Comparison of ENCODE assay signal across 8 mouse cellular contexts in the genomic region with DNA sequence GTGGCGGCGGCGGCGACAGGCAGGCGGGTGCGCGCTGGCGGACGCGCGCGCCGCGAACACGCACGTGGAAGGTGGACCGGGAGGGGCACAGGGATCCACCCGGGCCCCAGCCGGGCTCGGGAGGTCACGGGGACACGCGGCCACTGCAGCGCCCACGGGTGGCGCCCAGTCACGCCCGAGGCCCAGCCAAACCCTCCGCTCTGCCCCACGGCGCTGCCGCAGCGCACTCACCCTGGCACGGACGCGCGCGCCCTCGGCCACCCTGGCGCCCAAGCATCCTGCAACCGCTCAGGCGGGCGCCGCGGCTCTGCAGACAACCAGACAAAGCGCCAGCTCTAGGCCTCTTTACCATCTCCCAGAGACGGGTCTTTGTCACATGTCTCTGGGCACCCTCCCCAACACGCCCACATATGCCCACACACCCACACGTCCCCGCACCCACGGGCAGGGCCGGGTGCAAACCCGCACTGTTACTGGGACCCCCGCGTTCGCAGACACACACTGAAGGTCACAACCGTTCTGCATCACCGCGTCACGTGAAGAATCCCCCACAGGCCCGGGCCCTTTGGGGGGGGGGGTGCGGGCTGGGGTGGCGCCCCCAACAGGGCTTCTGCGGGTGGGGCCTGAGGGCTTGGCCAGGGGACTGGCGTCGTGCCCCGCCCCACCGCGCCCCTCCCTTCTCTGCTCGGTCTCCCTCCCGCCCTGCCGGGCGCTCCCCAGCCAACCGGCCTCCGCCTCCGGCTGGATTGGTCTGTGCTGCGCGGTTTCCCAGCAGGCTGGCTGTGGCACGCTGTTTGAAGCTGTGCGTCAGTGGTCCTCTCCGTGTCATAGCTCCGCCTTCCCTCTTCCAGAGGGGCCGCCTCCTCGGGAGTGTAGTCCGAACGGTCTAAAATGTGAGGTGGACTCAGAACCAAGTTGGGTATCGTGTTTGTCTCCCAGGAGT. TPM values are rescaled to one million over a fixed set of nuclear protein-coding genes. Genes with fewer than 3 reads are reported as not detected.
DNase-seq lines count a peak whose midpoint lies in the region; ATAC-seq and TF ChIP-seq lines count a peak whose summit lies in the region.

A gene (minus strand): TSS at position 517 of the 943 bp plus-strand sequence.

- peak within 1 kb of the TSS; percentile 98 for H3K9ac ChIP-seq in forebrain, postnatal 0 days

- peaks cover 21% of the 10 kb centered on the region for H3K4me1 ChIP-seq in G1E (ENCODE audit: insufficient read depth, low read depth, low read length)
- peaks cover 25% of the 10 kb centered on the region for H3K4me1 ChIP-seq in cerebellum, adult 2 months (ENCODE audit: control insufficient read depth, insufficient read depth, low read length)
- H3K4me1 ChIP-seq in forebrain, postnatal 0 days (ENCODE audit: insufficient read depth), result 0 out of 2 replicates have a peak, but pooled peaks cover 9% of the 10 kb centered on the region

- DNase-seq in G1E (ENCODE audit: low spot score), result peak; percentile 79
- peak; percentile 87 to 92 for DNase-seq in cerebellum, adult 2 months
- peak; percentile 95 for DNase-seq in forebrain, postnatal 0 days
- DNase-seq in heart, postnatal 36 days, result peak; percentile 73 to 81
- DNase-seq in layer of hippocampus, adult 18-20 months (ENCODE audit: low spot score in 2 of 2), result peak; percentile 89
- DNase-seq in lung, adult 18-20 months, result peak; percentile 89 to 94
- DNase-seq in ovary, adult 18-20 months (ENCODE audit: low spot score), result peak; percentile 90
- DNase-seq in thymus, postnatal 14 days, result peak; percentile 58

- intact Hi-C loops in heart, postnatal 36 days (cut with DNase I), result no loop called here

- ATAC-seq in G1E (ENCODE audit: extremely low read depth, insufficient number of reproducible peaks, low FRiP score, poor library complexity, severe bottlenecking), result peak; percentile 54
- peak; percentile 95 for ATAC-seq in forebrain, postnatal 0 days

- peak within 1 kb of the TSS; percentile 70 for H3K4me3 ChIP-seq in G1E (ENCODE audit: low read depth, low read length)
- peak within 1 kb of the TSS; percentile 76 for H3K4me3 ChIP-seq in cerebellum, adult 2 months (replicated peaks; ENCODE audit: insufficient read depth, low read depth, low read length)
- peak within 1 kb of the TSS; percentile 81 for H3K4me3 ChIP-seq in forebrain, postnatal 0 days (ENCODE audit: low read depth, low read length)

- WGBS in cerebellum, adult 2 months, result under 1% methylated on average over 84 of the region's 87 CpGs
- WGBS in forebrain, postnatal 0 days, result 3% methylated on average over 81 of the region's 87 CpGs

- peak within 1 kb of the TSS; percentile 89 for H3K27ac ChIP-seq in cerebellum, adult 2 months (ENCODE audit: insufficient read depth, low read length)
- peak within 1 kb of the TSS; percentile 97 for H3K27ac ChIP-seq in forebrain, postnatal 0 days (ENCODE audit: low read depth, low read length)

- H3K27me3 ChIP-seq in G1E (ENCODE audit: insufficient read depth, low read length), result peaks cover 52% of the 10 kb centered on the region
- H3K27me3 ChIP-seq in cerebellum, adult 2 months (ENCODE audit: control insufficient read depth, insufficient read depth, low read length), result no peaks in the 10 kb centered on the region
- H3K27me3 ChIP-seq in forebrain, postnatal 0 days (ENCODE audit: insufficient read depth, low read length), result no peaks in the 10 kb centered on the region

- no peaks in the 10 kb centered on the region for H3K9me3 ChIP-seq in G1E (replicated peaks)
- H3K9me3 ChIP-seq in forebrain, postnatal 0 days (ENCODE audit: low read length), result no peaks in the 10 kb centered on the region

- peaks cover 19% of the 10 kb centered on the region for H3K36me3 ChIP-seq in G1E (replicated peaks)
- H3K36me3 ChIP-seq in forebrain, postnatal 0 days (ENCODE audit: insufficient read depth), result peaks cover 36% of the 10 kb centered on the region

- TF ChIP-seq CTCF in G1E (IDR thresholded peaks at IDR 0.05; ENCODE audit: low read depth, low read length), result no peak
- no peak for TF ChIP-seq CTCF in cerebellum, adult 2 months (IDR thresholded peaks at IDR 0.05; ENCODE audit: borderline replicate concordance, insufficient read depth, low read depth, low read length)
- peak; percentile 30; the same call in 1 of the 2 replicates for TF ChIP-seq CTCF in forebrain, postnatal 0 days (IDR thresholded peaks at IDR 0.05; ENCODE audit: low read depth)

- TF ChIP-seq POLR2A in cerebellum, adult 2 months (IDR thresholded peaks at IDR 0.05; ENCODE audit: borderline replicate concordance, insufficient read depth, low read length), result peak; percentile 49; the same call in 1 of the 2 replicates

- peak within 1 kb of the TSS; percentile 87 for H3K4me2 ChIP-seq in forebrain, postnatal 0 days (ENCODE audit: low read depth)

RNA-seq across cellular contexts. Expression of the gene that starts here (rescaled TPM):
- total RNA-seq in G1E (2014; fragmentation: Nextera tagmentation) (not detected in 2 replicates), G1E (2017) (0.35 and 0.49 TPM in 2 replicates)
- 0.54 and 0.66 TPM in 2 replicates for polyA plus RNA-seq in G1E (2012)
- polyA plus RNA-seq in cerebellum, adult 2 months (2012; rRNA removed), result 25.7 and 29.5 TPM in 2 replicates
- total RNA-seq in forebrain, postnatal 0 days (2014; rRNA removed), result 112 and 127 TPM in 2 replicates
- polyA plus RNA-seq in forebrain, postnatal 0 days (2015; fragmentation: Nextera tagmentation; extraction: Ambion mirVana), result 17.1 and 17.2 TPM in 2 replicates
- total RNA-seq in heart, postnatal 36 days (2021), result 1 to 10 TPM; 7.7 to 9.2 TPM
- 10 to 100 TPM; 35.2 to 35.6 TPM for total RNA-seq in layer of hippocampus, adult 18-20 months (2021)

Comparison
In these comparisons a context has a peak if more than half of its experiments do, and no peak if none do; other contexts are left out.
1. Peak in every context shown above with its lines: DNase-seq, ATAC-seq, H3K4me3 ChIP-seq and H3K27ac ChIP-seq.
2. RNA of the gene that starts here (total RNA-seq): 112 to 127 TPM in forebrain, postnatal 0 days, 35.2 to 35.6 TPM in layer of hippocampus, adult 18-20 months and 7.7 to 9.2 TPM in heart, postnatal 36 days; 0.35 to 0.49 TPM in G1E; every median in the first group is over 4 times any median in the second.
3. RNA of the gene that starts here (polyA plus RNA-seq): 25.7 to 29.5 TPM in cerebellum, adult 2 months and 17.1 to 17.2 TPM in forebrain, postnatal 0 days; 0.54 to 0.66 TPM in G1E; every median in the first group is over 10 times any median in the second.
4. Peak in DNase-seq, ATAC-seq and H3K4me3 ChIP-seq in G1E; RNA of the gene not detected or under 1 TPM.